Mouse (Mus musculus): ENCODE measurements around the gene Zfp870. TPM values are rescaled to one million over a fixed set of nuclear protein-coding genes. Genes with fewer than 3 reads are reported as not detected.

Gene Zfp870
- polyA plus RNA-seq, 1 experiment from 2014 or later: 5.6 TPM

DNA sequence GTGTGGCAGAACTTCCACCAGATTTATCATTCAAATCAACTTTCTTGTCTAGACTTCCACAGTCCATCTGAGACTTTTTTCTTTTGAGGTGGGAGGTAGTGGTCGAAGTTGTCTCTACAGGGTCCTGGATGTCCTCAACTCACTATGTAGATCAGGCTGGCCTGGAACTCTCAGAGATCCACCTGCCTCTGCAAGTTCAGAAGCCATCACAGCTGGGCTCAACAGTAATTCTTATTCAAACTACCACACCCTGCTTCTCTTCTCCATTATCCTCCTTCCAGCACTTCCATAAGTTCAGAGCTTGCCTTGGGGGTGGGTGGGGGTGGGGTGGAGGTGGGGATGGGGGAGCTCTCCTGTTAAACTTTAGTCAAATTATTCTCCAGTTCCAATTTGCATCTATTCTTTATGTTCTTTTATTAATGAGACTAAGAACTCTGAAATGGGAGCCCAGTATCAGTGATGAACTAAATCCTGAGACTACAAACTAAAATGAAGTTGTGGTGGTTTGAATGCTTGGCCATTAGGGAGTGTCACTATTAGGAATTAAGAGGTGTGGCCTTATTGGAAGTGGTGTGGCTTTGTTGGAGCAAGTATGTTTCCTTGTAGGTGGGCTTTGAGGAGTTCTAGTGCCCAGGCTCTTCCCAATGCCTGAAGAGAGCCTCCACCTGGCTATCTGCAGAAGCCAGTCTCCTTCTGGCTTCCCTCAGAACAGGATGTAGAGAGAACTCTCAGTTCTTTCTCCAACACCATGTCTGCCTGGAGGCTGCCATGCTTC lies 10.5 kb upstream of the Zfp870 start:
- WGBS: 74% methylated on average over 1 of the region's 1 CpGs
- Histone ChIP-seq H3K9ac (no peak overlapping the region), H3K9me3 (replicated peaks) (no peaks in the 10 kb centered on the region), H3K27me3 (no peaks in the 10 kb centered on the region; the same call in none of the 2 replicates), H3K4me2 (replicated peaks) (no peak overlapping the region), H3K27ac (replicated peaks) (no peak overlapping the region), H3K36me3 (no peaks in the 10 kb centered on the region), H3K4me1 (no peaks in the 10 kb centered on the region), H3K4me3 (replicated peaks) (no peak overlapping the region)
- ATAC-seq (ENCODE audit: insufficient number of reproducible peaks, low FRiP score, low TSS enrichment, low read depth): no peak

DNA sequence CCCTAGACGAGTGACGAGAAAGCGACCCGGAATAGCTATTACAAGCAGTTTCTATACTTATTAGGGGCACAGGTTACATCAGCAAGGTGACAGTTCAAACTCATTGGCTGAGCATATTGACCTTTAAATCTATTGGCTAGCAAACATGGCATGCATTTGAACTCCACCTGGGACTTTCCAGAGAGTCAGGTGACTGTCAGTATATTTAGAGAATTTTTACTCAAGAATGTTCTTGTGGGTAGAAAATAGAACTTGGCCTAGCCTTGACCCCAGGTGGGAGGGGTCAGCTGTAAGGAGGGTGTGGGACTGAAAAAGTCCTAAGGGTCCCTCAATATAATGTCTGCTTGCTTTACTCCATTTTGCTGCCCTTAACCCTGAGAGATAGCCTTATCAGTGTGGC lies 4.0 kb upstream of the Zfp870 start:
- H3K9me3 ChIP-seq (replicated peaks): no peaks in the 10 kb centered on the region
- no peaks in the 10 kb centered on the region for H3K27me3 ChIP-seq
- no peak for ATAC-seq (ENCODE audit: insufficient number of reproducible peaks, low FRiP score, low TSS enrichment, low read depth)
- H3K4me3 ChIP-seq (replicated peaks): no peak overlapping the region
- H3K27ac ChIP-seq (replicated peaks): no peak overlapping the region
- 85% methylated on average over 4 of the region's 4 CpGs for WGBS
- H3K4me1 ChIP-seq: peaks cover 6% of the 10 kb centered on the region
- no peak overlapping the region for H3K9ac ChIP-seq
- no peak overlapping the region for H3K4me2 ChIP-seq (replicated peaks)
- no peaks in the 10 kb centered on the region for H3K36me3 ChIP-seq

DNA sequence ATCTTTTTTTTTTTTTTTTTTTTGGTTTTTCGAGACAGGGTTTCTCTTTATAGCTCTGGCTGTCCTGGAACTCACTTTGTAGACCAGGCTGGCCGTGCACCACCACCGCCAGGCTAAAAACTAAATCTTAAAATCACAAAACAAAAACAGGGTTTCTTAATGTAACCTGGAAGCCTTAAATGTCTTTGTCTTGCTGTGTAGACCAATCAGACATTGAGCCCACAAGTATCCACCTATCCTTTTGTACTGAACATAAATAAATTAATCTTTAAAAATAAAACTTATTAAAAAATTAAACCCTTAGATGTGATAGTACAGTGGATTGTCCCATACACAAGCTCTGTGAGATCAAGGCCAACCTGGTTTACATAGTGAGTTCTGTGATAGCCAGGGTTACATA lies 2.5 kb upstream of the Zfp870 start:
- no peak overlapping the region for H3K27ac ChIP-seq (replicated peaks)
- no peak overlapping the region for H3K4me2 ChIP-seq (replicated peaks)
- H3K36me3 ChIP-seq: no peaks in the 10 kb centered on the region
- peaks cover 11% of the 10 kb centered on the region for H3K4me1 ChIP-seq
- ATAC-seq (ENCODE audit: insufficient number of reproducible peaks, low FRiP score, low TSS enrichment, low read depth): no peak
- WGBS: 80% methylated on average over 3 of the region's 3 CpGs
- no peak overlapping the region for H3K4me3 ChIP-seq (replicated peaks)
- H3K27me3 ChIP-seq: no peaks in the 10 kb centered on the region
- H3K9ac ChIP-seq: no peak overlapping the region
- H3K9me3 ChIP-seq (replicated peaks): no peaks in the 10 kb centered on the region

DNA sequence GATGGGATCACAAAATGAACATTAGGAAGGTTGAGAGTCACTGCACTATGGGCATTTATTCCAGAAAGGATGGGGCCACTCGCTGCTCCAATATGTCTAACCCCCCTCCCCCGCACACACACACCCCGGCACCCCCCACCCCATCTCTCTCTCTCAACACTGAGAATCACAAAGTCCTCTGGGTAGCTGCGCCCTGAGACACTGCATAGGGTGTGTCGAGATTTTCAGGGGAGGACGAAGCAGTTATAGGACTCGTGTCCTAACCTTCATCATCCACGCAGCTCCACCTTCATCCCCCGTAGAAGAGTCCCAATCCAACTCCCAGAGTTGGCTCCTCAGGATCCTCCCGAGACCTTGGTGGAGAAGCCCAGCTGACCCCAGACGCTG lies 597 bp downstream of the Zfp870 start:
- peak overlapping the region; percentile 94 for H3K27ac ChIP-seq (replicated peaks)
- 3% methylated on average over 11 of the region's 11 CpGs for WGBS
- H3K4me3 ChIP-seq (replicated peaks): peak overlapping the region; percentile 79
- no peaks in the 10 kb centered on the region for H3K9me3 ChIP-seq (replicated peaks)
- ATAC-seq (ENCODE audit: insufficient number of reproducible peaks, low FRiP score, low TSS enrichment, low read depth): peak; percentile 20; the same call in 1 of the 2 replicates
- no peaks in the 10 kb centered on the region for H3K36me3 ChIP-seq
- H3K4me1 ChIP-seq: peaks cover 11% of the 10 kb centered on the region
- H3K9ac ChIP-seq: peak overlapping the region; percentile 78
- H3K27me3 ChIP-seq: no peaks in the 10 kb centered on the region
- peak overlapping the region; percentile 67 for H3K4me2 ChIP-seq (replicated peaks)

DNA sequence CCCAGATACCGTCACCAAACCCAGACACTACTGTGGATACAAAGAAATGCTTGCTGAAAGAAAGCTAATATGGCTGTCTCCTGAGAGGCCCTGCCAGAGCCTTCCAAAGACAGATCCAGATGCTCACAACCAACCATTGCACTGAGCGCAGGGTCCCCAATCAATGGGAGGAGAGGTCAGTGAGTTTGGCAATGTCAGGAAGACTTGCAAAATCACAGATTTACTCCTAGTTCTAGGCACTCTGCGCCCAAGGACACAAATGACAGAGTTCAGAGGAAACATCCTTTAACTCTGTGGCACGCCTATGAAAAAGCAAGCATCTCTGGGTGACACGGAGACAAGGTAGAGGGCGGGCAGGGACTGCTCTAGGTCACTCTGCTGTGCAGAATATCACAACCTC lies 1.8 kb downstream of the Zfp870 start:
- Histone ChIP-seq H3K4me1 (peaks cover 11% of the 10 kb centered on the region), H3K4me2 (replicated peaks) (no peak overlapping the region), H3K27ac (replicated peaks) (no peak overlapping the region), H3K9me3 (replicated peaks) (no peaks in the 10 kb centered on the region), H3K36me3 (peaks cover 8% of the 10 kb centered on the region), H3K9ac (no peak overlapping the region), H3K4me3 (replicated peaks) (no peak overlapping the region), H3K27me3 (no peaks in the 10 kb centered on the region)
- no peak for ATAC-seq (ENCODE audit: insufficient number of reproducible peaks, low FRiP score, low TSS enrichment, low read depth)
- WGBS: 93% methylated on average over 6 of the region's 6 CpGs

DNA sequence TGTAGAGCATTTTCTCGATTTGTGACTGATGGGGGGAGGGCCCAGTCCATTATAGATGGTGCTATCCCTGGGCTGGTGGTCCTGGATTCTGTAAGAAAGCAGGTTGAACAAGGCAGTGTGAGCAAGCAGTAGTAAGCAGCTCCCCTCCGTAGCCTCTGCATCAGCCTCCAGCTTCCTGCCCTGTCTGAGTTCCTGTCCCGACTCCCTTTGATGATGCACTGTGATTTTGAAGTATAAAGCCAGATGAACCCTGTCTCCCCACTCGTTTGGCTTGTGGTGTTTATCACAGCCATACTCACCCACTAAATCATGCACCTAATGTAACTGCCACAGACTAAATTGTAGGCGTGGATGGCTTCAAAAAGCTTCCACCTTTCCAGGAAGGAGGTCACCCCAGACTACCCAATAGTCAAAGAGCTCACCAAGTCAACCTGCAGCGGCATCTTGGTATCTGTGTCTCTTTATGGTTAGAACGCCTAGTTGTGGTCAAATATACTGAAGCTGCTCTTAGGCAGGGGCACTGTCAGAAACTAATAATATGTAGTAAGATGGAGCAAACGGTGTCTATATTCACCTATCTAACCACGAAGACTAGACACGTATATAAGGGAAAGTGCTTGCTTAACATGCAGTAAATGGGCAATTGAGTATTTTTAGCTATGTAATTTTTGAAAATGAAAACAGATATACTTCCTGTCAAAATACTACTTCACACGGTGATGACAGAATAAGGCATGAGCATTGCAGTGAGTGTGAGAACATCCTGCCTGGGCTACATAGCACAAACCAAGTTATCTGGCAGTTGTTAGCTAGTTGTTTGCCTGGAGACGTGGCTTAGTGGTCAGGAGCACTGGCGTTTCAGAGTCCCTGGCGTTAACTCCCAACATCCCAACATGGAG lies 10.9 kb downstream of the Zfp870 start:
- no peak overlapping the region for H3K27ac ChIP-seq (replicated peaks)
- peaks cover 41% of the 10 kb centered on the region for H3K36me3 ChIP-seq
- no peak overlapping the region for H3K9ac ChIP-seq
- H3K4me1 ChIP-seq: no peaks in the 10 kb centered on the region; the same call in 1 of the 2 replicates
- ATAC-seq (ENCODE audit: insufficient number of reproducible peaks, low FRiP score, low TSS enrichment, low read depth): no peak
- H3K4me2 ChIP-seq (replicated peaks): no peak overlapping the region
- 90% methylated on average over 14 of the region's 14 CpGs for WGBS
- no peaks in the 10 kb centered on the region for H3K27me3 ChIP-seq
- H3K4me3 ChIP-seq (replicated peaks): no peak overlapping the region
- no peaks in the 10 kb centered on the region for H3K9me3 ChIP-seq (replicated peaks)

DNA sequence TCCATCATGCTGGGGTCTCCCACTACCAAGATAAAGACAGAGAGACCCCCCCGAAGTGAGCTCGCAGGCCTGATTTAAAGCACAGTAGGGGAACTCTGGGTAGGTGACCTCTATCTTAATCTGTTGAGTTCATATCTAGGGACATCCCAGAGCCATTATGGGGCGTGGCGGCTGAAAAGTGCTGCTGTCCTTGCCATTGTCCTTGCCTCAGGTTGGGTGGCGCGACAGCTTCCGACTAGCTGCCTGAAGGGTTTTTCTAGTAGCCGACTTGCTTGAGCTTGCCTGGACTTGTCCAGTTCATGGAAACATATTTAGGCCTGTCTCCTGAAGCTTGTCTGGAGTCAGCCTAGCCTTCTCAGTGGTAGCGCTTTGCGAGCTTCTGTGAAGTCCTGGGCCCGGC lies 12.7 kb downstream of the Zfp870 start:
- no peak overlapping the region for H3K27ac ChIP-seq (replicated peaks)
- peaks cover 26% of the 10 kb centered on the region for H3K36me3 ChIP-seq
- no peaks in the 10 kb centered on the region for H3K27me3 ChIP-seq
- H3K4me1 ChIP-seq: no peaks in the 10 kb centered on the region; the same call in 1 of the 2 replicates
- 93% methylated on average over 11 of the region's 11 CpGs for whole genome bisulfite sequencing
- H3K4me2 ChIP-seq (replicated peaks): no peak overlapping the region
- H3K4me3 ChIP-seq (replicated peaks): no peak overlapping the region
- ATAC-seq (ENCODE audit: insufficient number of reproducible peaks, low FRiP score, low TSS enrichment, low read depth): no peak
- H3K9me3 ChIP-seq (replicated peaks): no peaks in the 10 kb centered on the region
- H3K9ac ChIP-seq: no peak overlapping the region

DNA sequence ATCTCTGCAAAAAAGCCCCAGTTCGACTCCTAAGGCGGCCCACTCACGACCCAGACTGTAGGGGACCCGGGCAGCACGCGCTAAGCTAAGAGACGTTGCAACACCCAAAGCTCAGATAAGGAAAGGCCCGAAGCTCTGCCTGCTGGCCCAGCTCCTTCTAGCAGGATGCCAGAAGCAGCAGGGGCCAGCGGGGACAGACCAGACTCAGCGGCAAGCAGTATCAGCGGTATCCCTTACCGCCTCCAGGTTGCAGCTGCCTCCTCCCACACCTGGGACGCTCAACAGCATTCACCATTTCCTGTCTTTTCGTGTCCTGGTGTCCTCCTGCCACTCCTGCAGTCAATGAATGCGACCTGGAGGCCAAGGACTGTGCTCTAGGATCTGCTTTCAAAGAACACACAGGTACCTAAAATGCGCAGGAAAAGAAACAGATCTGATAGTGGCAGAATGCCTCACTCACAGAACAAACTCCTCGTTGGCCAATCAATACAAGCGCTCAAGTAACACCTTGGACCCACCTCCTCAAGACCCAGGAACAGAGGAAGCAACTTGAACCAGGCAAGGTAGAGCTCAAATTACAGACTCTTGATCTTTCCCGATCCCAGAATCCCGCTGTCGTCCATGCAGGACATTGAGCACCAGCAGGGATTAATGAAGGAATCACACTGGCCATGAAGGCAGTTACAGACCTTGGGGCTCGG lies 13.8 kb downstream of the Zfp870 start:
- H3K9me3 ChIP-seq (replicated peaks): no peaks in the 10 kb centered on the region
- peaks cover 15% of the 10 kb centered on the region for H3K36me3 ChIP-seq
- no peaks in the 10 kb centered on the region; the same call in 1 of the 2 replicates for H3K4me1 ChIP-seq
- H3K4me3 ChIP-seq (replicated peaks): no peak overlapping the region
- no peak for ATAC-seq (ENCODE audit: insufficient number of reproducible peaks, low FRiP score, low TSS enrichment, low read depth)
- no peak overlapping the region for H3K4me2 ChIP-seq (replicated peaks)
- no peaks in the 10 kb centered on the region for H3K27me3 ChIP-seq
- no peak overlapping the region for H3K9ac ChIP-seq
- WGBS: 7% methylated on average over 22 of the region's 22 CpGs
- no peak overlapping the region for H3K27ac ChIP-seq (replicated peaks)

DNA sequence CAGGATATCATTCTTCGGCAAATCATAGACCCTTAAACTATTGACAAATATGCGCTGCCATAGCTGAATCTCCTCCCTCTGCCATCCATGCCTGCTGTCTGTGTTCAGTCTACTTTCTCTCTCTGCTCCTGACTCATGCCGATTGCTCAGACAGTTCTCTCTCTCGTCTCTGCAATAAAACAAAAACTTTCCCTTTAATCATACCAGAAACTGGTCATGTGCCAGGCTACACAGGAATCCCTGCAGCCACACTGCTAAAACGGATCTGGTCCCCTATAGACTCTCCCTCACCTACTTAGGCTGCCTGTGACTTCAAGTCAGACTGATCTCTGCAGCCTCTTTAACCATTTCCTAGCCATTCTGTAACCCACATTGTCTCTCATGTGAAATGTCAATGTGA lies 18.7 kb downstream of the Zfp870 start:
- 50% methylated on average over 5 of the region's 5 CpGs for WGBS
- H3K4me1 ChIP-seq: no peaks in the 10 kb centered on the region; the same call in 1 of the 2 replicates
- no peak overlapping the region; the same call in 1 of the 2 replicates for H3K9ac ChIP-seq
- H3K9me3 ChIP-seq (replicated peaks): no peaks in the 10 kb centered on the region
- no peak overlapping the region for H3K4me2 ChIP-seq (replicated peaks)
- no peak for ATAC-seq (ENCODE audit: insufficient number of reproducible peaks, low FRiP score, low TSS enrichment, low read depth)
- H3K4me3 ChIP-seq (replicated peaks): no peak overlapping the region
- no peaks in the 10 kb centered on the region for H3K36me3 ChIP-seq
- no peaks in the 10 kb centered on the region for H3K27me3 ChIP-seq
- no peak overlapping the region for H3K27ac ChIP-seq (replicated peaks)

DNA sequence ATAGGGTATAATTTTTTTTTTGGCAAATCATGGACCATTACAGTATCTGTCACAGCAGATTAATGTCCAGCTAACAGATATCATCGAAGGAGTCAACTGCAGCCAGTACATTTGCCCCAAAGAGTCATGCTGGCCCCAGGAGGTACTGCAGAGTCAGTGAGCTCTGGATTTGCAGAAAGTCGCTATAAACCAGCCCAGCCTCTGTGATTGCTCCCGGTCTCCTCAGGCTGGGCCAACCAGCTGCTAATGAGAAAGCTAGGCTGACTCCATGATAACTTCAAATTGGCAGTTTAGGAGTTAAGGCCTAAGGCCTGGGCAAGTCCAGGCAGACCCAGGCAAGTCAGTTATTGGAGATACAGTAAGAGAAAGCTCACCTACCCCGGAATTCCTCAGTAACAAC lies 19.4 kb downstream of the Zfp870 start:
- Histone ChIP-seq H3K36me3 (no peaks in the 10 kb centered on the region), H3K4me1 (no peaks in the 10 kb centered on the region), H3K4me2 (replicated peaks) (no peak overlapping the region), H3K9ac (no peak overlapping the region), H3K27me3 (no peaks in the 10 kb centered on the region), H3K9me3 (replicated peaks) (no peaks in the 10 kb centered on the region), H3K4me3 (replicated peaks) (no peak overlapping the region), H3K27ac (replicated peaks) (no peak overlapping the region)
- no peak for ATAC-seq (ENCODE audit: insufficient number of reproducible peaks, low FRiP score, low TSS enrichment, low read depth)
- WGBS: 58% methylated on average over 4 of the region's 4 CpGs

DNA sequence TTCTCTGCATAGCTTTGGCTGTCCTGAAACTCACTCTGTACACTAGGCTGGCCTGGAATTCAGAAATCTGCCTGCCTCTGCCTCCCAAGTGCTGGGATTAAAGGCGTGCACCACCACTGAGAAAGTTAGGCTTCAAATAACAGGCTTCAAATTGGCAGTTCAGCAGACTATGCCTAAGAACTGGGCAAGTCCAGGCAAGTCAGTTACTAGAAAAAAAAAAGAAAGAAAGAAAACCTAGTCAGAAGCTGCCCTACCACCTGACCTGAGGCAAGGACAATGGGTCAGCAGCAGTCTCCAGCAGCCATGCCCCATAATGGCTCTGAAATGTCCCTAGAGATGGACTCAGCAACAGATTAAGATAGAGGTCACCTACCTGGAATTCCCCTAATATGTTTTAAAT lies 20.0 kb downstream of the Zfp870 start:
- ATAC-seq (ENCODE audit: insufficient number of reproducible peaks, low FRiP score, low TSS enrichment, low read depth): no peak
- no peak overlapping the region for H3K4me2 ChIP-seq (replicated peaks)
- H3K4me3 ChIP-seq (replicated peaks): no peak overlapping the region
- 88% methylated on average over 1 of the region's 1 CpGs for WGBS
- H3K4me1 ChIP-seq: no peaks in the 10 kb centered on the region
- no peaks in the 10 kb centered on the region for H3K9me3 ChIP-seq (replicated peaks)
- no peak overlapping the region for H3K9ac ChIP-seq
- no peaks in the 10 kb centered on the region for H3K27me3 ChIP-seq
- no peaks in the 10 kb centered on the region for H3K36me3 ChIP-seq
- no peak overlapping the region for H3K27ac ChIP-seq (replicated peaks)

Data from embryonic facial prominence, embryonic 15.5 days (tissue).